Mouse (Mus musculus) spleen, adult 2 months (tissue): Measurements from ENCODE around the gene Lima1.

Experiments
- CTCF ChIP-seq: fragments of 200-500 bp; IDR thresholded peaks from 2 replicates; pipeline ENCODE4 v1.5.1; 2011; ENCODE audit warnings: mild to moderate bottlenecking, inconsistent platforms; ENCODE audit not compliant: insufficient read depth, insufficient read length, insufficient replicate concordance; ENCODE audit errors: extremely low read depth
- POLR2A ChIP-seq: fragments of 200-500 bp; IDR thresholded peaks from 2 replicates; pipeline ENCODE4 v1.6.1; 2011; ENCODE audit warnings: low read depth, low read length, inconsistent platforms

- no peak for TF ChIP-seq POLR2A
- TF ChIP-seq CTCF = no peak
These were observed 40.6 kb downstream of the Lima1 start for GRCm38 (mm10) chr15:99834681-99835080.
